Mouse (Mus musculus): ENCODE measurements around the gene Usp30. TPM values are rescaled to one million over a fixed set of nuclear protein-coding genes. Genes with fewer than 3 reads are reported as not detected.

Gene Usp30
- polyA plus RNA-seq, 1 experiment: 10.9 TPM

DNA sequence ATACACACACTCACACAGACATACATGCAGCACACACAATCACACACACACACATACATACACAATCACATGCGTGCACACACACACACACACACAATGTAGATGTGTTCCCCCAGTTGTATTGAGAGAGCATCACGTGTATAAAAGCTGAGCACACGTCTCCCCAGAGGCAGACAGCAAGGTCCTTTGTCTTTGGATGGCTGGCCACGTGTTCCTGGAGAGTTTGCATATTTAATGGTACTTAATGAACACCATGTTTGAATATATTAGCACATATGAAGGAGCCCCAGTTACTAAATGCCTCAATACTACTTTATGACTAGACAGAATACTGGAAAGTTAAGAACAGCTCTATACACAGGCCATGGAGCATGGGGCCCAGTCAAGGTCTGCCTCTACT lies 1.3 kb upstream of the Usp30 start:
- Histone ChIP-seq H3K36me3 (ENCODE audit: control insufficient read depth, insufficient read depth, low read length) (no peaks in the 10 kb centered on the region), H3K27me3 (ENCODE audit: control insufficient read depth, insufficient read depth, low read length) (no peaks in the 10 kb centered on the region), H3K4me1 (ENCODE audit: control insufficient read depth, insufficient read depth, insufficient read length, low read length) (no peaks in the 10 kb centered on the region), H3K27ac (ENCODE audit: insufficient read depth, low read depth, low read length) (no peak overlapping the region), H3K4me3 (ENCODE audit: low read depth, low read length) (no peak overlapping the region)
- TF ChIP-seq CTCF (IDR thresholded peaks at IDR 0.05; ENCODE audit: extremely low read depth, insufficient read length, insufficient replicate concordance, low read depth, low read length): no peak
- WGBS: 59% methylated on average over 4 of the region's 4 CpGs

DNA sequence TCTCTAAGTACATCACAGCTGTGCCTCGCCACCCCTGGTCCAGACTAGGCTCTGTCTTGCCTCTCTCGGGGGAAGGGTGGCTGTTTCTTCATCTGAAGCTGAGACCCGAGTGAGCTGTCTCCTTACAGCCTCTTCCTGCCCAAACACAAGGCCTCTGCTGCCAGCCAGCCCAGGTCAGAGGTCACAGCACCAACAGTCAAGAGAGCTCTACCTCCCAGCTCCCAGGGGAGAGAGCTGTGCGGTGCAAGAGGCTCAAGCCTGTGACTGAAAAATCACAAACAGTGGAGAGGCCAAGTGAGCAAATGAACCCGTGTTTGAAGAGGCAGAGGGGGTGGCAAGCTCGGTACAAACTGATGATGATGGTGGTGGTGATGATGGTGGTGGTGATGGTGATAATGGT lies 1.3 kb downstream of the Usp30 start:
- Histone ChIP-seq H3K27ac (ENCODE audit: insufficient read depth, low read depth, low read length) (no peak overlapping the region), H3K36me3 (ENCODE audit: control insufficient read depth, insufficient read depth, low read length) (no peaks in the 10 kb centered on the region), H3K4me3 (ENCODE audit: low read depth, low read length) (no peak overlapping the region), H3K4me1 (ENCODE audit: control insufficient read depth, insufficient read depth, insufficient read length, low read length) (no peaks in the 10 kb centered on the region), H3K27me3 (ENCODE audit: control insufficient read depth, insufficient read depth, low read length) (no peaks in the 10 kb centered on the region)
- no peak for TF ChIP-seq CTCF (IDR thresholded peaks at IDR 0.05; ENCODE audit: extremely low read depth, insufficient read length, insufficient replicate concordance, low read depth, low read length)
- no peak for TF ChIP-seq POLR2A (IDR thresholded peaks at IDR 0.05; ENCODE audit: low read depth, low read length)
- 41% methylated on average over 6 of the region's 6 CpGs for WGBS

DNA sequence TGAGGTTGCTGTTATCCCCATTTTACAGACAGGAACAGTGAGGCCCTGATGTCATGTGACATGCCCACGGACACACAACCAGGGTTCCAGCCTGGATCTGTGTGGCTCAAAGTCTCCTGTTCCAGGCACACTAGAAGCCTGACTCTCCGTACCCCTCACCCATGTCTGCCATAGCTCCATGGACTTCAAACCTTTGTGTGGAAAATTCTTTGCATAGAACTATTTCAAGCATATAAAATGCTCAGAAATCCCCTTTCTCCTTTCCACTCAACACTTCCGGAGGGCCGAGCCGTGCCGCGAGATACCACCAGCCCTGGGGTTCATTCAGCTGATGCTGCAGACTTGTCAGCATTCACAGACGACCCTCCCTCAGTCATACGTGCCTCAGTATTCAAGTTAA lies 2.3 kb downstream of the Usp30 start:
- no peaks in the 10 kb centered on the region for H3K27me3 ChIP-seq (ENCODE audit: control insufficient read depth, insufficient read depth, low read length)
- no peak overlapping the region for H3K27ac ChIP-seq (ENCODE audit: insufficient read depth, low read depth, low read length)
- no peak for TF ChIP-seq CTCF (IDR thresholded peaks at IDR 0.05; ENCODE audit: extremely low read depth, insufficient read length, insufficient replicate concordance, low read depth, low read length)
- TF ChIP-seq POLR2A (IDR thresholded peaks at IDR 0.05; ENCODE audit: low read depth, low read length): no peak
- H3K4me3 ChIP-seq (ENCODE audit: low read depth, low read length): no peak overlapping the region
- no peaks in the 10 kb centered on the region for H3K4me1 ChIP-seq (ENCODE audit: control insufficient read depth, insufficient read depth, insufficient read length, low read length)
- 80% methylated on average over 9 of the region's 9 CpGs for WGBS
- H3K36me3 ChIP-seq (ENCODE audit: control insufficient read depth, insufficient read depth, low read length): no peaks in the 10 kb centered on the region

DNA sequence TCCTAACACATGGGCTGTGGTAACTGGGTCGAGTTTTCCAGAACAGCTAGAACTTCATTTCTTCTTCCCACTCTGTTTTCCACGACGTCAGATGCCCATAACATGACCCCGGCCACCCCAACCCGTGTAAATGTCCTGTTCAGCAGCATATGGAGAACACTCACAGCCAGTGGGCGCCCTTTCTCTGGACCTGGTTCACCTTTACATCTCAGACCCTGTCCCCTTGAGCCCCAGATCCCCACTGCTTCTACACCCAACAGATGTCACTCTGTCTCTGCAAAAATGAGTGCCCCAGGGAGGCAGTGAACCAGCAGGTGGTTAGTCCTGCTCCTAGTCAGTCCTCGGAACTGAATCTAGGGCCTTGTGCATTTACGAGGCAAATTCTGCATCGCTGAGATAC lies 2.7 kb downstream of the Usp30 start:
- Histone ChIP-seq H3K36me3 (ENCODE audit: control insufficient read depth, insufficient read depth, low read length) (no peaks in the 10 kb centered on the region), H3K27me3 (ENCODE audit: control insufficient read depth, insufficient read depth, low read length) (no peaks in the 10 kb centered on the region), H3K4me3 (ENCODE audit: low read depth, low read length) (no peak overlapping the region), H3K4me1 (ENCODE audit: control insufficient read depth, insufficient read depth, insufficient read length, low read length) (no peaks in the 10 kb centered on the region), H3K27ac (ENCODE audit: insufficient read depth, low read depth, low read length) (no peak overlapping the region)
- 67% methylated on average over 9 of the region's 9 CpGs for WGBS
- TF ChIP-seq CTCF (IDR thresholded peaks at IDR 0.05; ENCODE audit: extremely low read depth, insufficient read length, insufficient replicate concordance, low read depth, low read length) (no peak), POLR2A (IDR thresholded peaks at IDR 0.05; ENCODE audit: low read depth, low read length) (no peak)

DNA sequence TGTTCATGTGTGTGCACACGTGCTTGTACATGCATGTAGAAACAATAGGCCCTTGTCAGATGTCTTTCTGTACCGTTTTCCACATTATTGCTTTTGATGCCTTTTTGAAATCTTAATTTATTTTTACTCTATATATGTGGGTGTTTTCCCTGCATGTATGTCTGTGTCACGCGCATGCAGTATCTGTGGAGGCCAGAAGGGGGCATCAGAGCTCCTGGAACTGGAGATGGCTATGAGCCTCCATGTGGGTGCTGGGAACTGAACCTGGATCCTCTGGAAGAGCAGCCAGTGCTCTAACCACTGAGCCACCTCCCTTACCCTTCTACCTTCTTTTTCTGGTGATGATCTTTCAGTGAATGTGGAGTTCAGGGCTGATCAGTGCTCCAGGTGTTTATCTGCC lies 5.6 kb downstream of the Usp30 start:
- no peaks in the 10 kb centered on the region for H3K36me3 ChIP-seq (ENCODE audit: control insufficient read depth, insufficient read depth, low read length)
- 92% methylated on average over 4 of the region's 4 CpGs for WGBS
- H3K4me1 ChIP-seq (ENCODE audit: control insufficient read depth, insufficient read depth, insufficient read length, low read length): no peaks in the 10 kb centered on the region
- no peaks in the 10 kb centered on the region for H3K27me3 ChIP-seq (ENCODE audit: control insufficient read depth, insufficient read depth, low read length)
- H3K27ac ChIP-seq (ENCODE audit: insufficient read depth, low read depth, low read length): no peak overlapping the region
- TF ChIP-seq POLR2A (IDR thresholded peaks at IDR 0.05; ENCODE audit: low read depth, low read length): no peak
- TF ChIP-seq CTCF (IDR thresholded peaks at IDR 0.05; ENCODE audit: extremely low read depth, insufficient read length, insufficient replicate concordance, low read depth, low read length): no peak
- no peak overlapping the region for H3K4me3 ChIP-seq (ENCODE audit: low read depth, low read length)

DNA sequence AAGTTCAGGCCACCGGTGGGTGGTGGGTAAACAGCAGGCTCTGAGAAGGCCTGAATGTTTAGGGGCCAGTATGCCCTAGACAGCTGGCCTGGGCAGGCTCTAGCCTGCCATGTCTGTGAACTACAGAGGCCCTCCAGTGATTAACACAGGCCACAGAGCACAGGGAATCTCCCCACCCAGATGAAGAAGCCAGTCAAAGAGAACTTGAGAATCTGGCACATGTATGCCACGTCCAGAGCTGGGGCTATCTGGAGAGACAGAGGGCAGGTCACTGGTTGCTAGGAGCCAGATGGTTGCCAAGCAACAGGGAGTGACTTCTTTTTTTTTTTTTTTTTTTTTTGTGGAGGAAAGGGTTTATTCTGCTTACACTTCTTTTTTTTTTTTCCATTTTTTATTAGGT lies 7.0 kb downstream of the Usp30 start:
- 36% methylated on average over 2 of the region's 2 CpGs for WGBS
- Histone ChIP-seq H3K36me3 (ENCODE audit: control insufficient read depth, insufficient read depth, low read length) (no peaks in the 10 kb centered on the region), H3K27me3 (ENCODE audit: control insufficient read depth, insufficient read depth, low read length) (no peaks in the 10 kb centered on the region), H3K27ac (ENCODE audit: insufficient read depth, low read depth, low read length) (no peak overlapping the region), H3K4me1 (ENCODE audit: control insufficient read depth, insufficient read depth, insufficient read length, low read length) (no peaks in the 10 kb centered on the region), H3K4me3 (ENCODE audit: low read depth, low read length) (no peak overlapping the region)
- TF ChIP-seq CTCF (IDR thresholded peaks at IDR 0.05; ENCODE audit: extremely low read depth, insufficient read length, insufficient replicate concordance, low read depth, low read length): no peak
- no peak for TF ChIP-seq POLR2A (IDR thresholded peaks at IDR 0.05; ENCODE audit: low read depth, low read length)

DNA sequence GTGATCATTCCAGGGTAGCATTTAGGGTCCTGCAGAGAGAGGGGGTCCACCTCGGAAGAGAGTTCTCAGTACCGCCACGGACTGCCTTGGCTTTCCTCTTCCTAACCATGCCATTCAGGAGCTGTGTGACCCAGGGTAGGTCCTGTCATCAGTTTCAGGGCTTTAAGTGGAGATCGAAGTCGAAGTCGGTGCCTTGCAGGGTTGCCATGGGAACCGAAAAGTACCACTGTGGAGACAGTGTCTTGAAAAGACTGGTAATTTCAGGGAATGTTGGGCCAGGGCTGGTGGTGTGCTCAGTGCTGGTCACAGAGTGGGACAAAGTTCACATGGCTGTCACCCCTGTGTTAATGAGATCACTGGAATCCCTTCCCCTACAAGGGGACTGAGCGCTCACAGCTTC lies 11.7 kb downstream of the Usp30 start:
- no peak overlapping the region for H3K4me3 ChIP-seq (ENCODE audit: low read depth, low read length)
- no peaks in the 10 kb centered on the region for H3K4me1 ChIP-seq (ENCODE audit: control insufficient read depth, insufficient read depth, insufficient read length, low read length)
- 65% methylated on average over 8 of the region's 8 CpGs for WGBS
- no peak overlapping the region for H3K27ac ChIP-seq (ENCODE audit: insufficient read depth, low read depth, low read length)
- no peak for TF ChIP-seq POLR2A (IDR thresholded peaks at IDR 0.05; ENCODE audit: low read depth, low read length)
- TF ChIP-seq CTCF (IDR thresholded peaks at IDR 0.05; ENCODE audit: extremely low read depth, insufficient read length, insufficient replicate concordance, low read depth, low read length): no peak
- H3K27me3 ChIP-seq (ENCODE audit: control insufficient read depth, insufficient read depth, low read length): no peaks in the 10 kb centered on the region
- no peaks in the 10 kb centered on the region for H3K36me3 ChIP-seq (ENCODE audit: control insufficient read depth, insufficient read depth, low read length)

DNA sequence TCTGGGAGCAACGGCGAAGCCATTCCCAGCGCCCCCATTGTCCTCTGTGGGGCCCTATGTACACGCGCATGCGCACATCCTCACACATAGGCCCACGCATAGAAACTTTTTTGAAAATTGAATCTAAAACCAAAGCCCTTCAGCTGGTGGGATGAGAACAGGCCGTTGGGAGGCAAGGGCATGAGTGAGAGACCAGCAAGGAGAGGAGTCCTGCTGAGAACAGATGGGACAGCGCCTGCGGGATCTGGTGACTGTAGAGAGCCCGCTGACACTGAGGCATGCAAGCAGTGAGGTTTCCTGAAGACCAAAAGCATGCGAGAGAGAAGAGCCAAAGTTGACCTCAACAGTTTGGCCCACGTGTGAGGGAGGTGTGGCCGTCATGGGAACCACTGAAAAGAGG lies 20.2 kb downstream of the Usp30 start:
- TF ChIP-seq POLR2A (IDR thresholded peaks at IDR 0.05; ENCODE audit: low read depth, low read length): no peak
- no peak for TF ChIP-seq CTCF (IDR thresholded peaks at IDR 0.05; ENCODE audit: extremely low read depth, insufficient read length, insufficient replicate concordance, low read depth, low read length)
- WGBS: 73% methylated on average over 14 of the region's 14 CpGs

More for the DNA sequence above, 20.2 kb downstream of the Usp30 start:
- Histone ChIP-seq H3K4me3 (ENCODE audit: low read depth, low read length) (no peak overlapping the region), H3K36me3 (ENCODE audit: control insufficient read depth, insufficient read depth, low read length) (no peaks in the 10 kb centered on the region), H3K27ac (ENCODE audit: insufficient read depth, low read depth, low read length) (no peak overlapping the region), H3K27me3 (ENCODE audit: control insufficient read depth, insufficient read depth, low read length) (no peaks in the 10 kb centered on the region), H3K4me1 (ENCODE audit: control insufficient read depth, insufficient read depth, insufficient read length, low read length) (no peaks in the 10 kb centered on the region)
